Mouse (Mus musculus): Measurements from ENCODE around the gene Evi2a.
A peak's percentile ranks its signal among the peaks of the same experiment; 100 is the strongest.

The Evi2a gene

DNA sequence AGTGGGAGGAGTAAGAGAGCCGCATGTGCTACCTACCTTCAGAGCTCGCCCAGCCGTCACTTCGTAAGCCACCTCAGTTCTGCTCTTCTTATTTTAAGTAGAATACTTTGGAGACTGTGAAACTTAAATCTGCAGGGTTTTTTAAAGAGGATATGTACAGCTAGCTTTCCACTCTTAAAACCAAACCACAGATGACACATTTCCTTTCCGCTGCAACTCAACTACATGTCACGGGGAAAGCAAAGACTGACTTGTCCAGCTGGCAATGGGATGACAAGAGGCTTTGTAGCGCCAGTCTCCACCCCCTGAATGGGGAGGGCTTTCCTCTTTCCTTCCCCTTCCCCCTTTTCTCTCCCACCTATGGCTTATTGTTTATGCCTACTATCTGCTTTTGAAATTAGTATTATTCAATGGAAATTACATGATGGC, at the start of gene Evi2a, which contains the start of gene Evi2:
TSS of gene Evi2a (minus strand) at position 277 of the 429 bp plus-strand sequence.
TSS of gene Evi2 (minus strand) at position 257 of the 429 bp plus-strand sequence.
- peak in 1 of 2 experiments; percentile 40 for DNase-seq

GRCm38 (mm10) chr11:79577741-79578140, 47.3 kb upstream of the Evi2a start:
- DNase-seq = peak; percentile 39 to 61

GRCm38 (mm10) chr11:79575383-79576073, 45.1 kb upstream of the Evi2a start:
- no peak for DNase-seq

DNA sequence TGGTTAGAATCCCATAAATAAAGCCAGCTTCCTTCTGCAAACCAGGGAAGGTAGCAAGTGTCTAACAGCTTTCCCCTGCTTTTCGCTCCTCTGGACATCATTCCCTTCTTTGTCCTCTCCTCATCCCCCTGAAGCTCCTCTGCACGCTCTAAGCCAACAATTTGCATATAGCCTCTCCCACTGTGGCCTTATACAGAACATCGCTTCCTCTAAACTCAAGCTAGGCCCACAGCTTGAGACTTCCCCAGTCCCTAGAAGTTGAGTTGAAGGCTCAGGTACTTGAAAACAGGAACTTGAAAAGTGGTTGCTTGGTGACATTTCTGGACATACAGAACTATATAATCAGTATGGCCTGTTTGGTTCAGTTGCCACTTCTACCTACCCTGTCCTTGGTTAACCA, 43.4 kb upstream of the Evi2a start:
- no peak for DNase-seq

DNA sequence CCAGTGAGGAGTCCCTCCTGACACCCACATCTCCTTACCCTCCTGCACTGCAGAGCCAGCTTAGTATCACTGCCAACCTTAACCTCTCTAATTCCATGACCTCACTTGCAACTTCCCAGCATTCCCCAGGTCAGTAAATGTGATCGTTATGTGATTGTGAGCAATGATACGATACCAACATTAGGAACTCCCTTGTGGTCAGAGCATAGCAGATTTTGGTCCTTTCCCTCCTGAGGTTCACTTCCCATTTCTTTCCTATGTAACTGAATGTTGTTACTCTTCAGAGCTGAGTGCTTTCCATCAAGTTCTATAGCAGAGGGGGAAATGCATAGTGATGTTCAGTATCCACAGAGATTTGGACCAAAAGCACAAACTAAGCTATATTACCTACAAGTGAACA, 39.9 kb upstream of the Evi2a start:
- DNase-seq = no peak

- no peak for DNase-seq
These were observed 37.9 kb upstream of the Evi2a start for GRCm38 (mm10) chr11:79568197-79568911.

- DNase-seq = no peak
These were observed 36.5 kb upstream of the Evi2a start for GRCm38 (mm10) chr11:79566947-79567346.

GRCm38 (mm10) chr11:79563493-79563892, 33.1 kb upstream of the Evi2a start:
- no peak for DNase-seq

- DNase-seq = no peak
These were observed 30.1 kb upstream of the Evi2a start for GRCm38 (mm10) chr11:79560536-79560935.

GRCm38 (mm10) chr11:79552622-79553021, 22.2 kb upstream of the Evi2a start:
- no peak for DNase-seq

GRCm38 (mm10) chr11:79536293-79536692, 5.9 kb upstream of the Evi2a start:
- no peak for DNase-seq

GRCm38 (mm10) chr11:79535554-79535953, 5.1 kb upstream of the Evi2a start:
- DNase-seq = no peak

DNA sequence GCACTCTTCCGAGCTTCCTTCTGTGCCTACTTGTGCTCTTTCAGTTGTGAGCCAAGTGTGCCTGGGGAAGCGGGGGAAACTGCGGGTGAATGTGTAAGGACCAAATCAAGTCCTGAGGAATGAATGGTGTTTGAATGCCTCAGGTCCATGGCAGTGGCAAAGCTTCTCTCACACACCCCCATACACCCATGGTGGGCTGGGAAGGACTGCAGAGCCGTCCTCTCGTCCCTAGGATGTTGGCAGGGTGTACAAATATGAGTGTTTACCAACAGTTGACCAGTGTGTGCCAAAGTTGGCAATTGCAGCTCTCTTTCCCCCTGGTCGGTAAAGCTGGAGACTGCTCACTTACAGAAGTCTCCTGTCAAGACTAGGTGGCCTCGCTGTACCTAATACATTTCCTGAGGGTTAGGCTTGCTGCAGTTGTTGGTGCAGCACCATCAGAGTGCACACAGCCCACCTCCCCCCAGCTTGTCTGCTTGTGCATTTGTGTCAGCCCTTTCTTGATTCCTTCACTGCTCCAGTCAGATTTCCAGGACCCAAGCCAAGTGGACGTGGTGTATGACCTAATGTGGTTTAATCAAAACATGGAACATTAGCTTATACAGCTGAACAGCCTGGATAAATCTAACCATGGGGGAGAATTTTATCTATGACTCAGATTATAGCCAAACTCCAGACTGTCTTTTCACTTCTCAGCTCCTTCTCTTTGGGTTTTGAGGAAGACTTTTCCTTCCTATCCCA, 3.7 kb upstream of the Evi2a start:
- DNase-seq = no peak

DNA sequence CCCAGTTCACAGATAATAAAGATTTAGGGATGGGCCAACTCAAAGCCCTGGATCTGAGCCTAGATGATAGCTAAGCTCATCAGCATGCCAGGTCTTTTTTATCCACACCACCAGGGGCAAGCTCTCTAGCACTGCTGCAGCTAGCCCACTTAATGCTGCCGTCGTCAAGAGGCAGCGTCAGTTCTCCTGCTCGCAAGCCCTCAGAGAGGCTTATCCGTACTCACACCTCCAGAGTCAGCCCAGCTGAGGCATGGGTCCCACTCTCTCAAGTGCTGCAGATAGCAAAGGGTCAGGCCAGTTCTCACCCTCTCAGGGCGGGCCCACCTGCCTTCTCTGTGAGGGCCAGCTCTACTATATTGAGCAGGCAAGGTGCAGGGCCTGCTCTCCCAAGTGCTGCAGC, 2.9 kb upstream of the Evi2a start:
- no peak for DNase-seq

GRCm38 (mm10) chr11:79531485-79531884, 1.1 kb upstream of the Evi2a start:
- DNase-seq = no peak

DNA sequence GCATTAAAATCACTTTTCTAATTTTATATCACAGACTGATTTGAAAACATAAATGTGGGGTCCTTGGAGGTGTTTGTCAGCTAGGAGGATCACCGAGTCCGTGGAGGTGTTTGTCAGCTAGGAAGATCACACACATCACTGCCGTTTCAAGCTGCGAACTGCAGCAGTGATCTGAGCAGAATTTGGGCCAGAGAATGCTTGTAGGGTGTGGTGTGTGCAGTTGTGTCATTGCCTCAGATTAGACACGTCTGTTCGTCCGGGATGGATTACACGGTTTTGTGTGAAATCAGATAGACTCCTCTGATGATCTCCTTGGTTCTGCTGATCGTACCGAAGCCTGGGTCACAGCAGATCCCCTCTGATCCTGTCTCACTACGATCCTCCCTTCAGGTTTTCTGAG, 365 bp upstream of the Evi2a start:
- DNase-seq = no peak

DNA sequence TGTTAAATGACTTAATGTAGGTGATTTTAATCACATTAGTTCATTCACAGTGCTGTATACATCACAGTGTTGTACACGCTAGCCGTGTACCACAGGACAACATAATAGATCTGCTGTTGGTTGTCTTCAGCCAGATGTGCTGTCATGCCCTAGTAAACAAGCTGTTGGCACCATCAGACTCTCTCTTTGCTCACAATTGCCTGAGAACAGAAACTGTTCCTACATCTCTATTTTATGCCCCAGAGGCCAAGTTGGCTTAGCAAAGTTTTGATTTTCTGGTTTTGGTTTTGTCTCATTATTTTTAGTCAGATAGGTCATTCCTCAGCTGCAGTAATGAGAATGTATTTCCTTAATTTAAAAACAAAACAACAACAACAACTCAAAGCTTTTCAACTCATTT, 673 bp downstream of the Evi2a start:
- no peak for DNase-seq

GRCm38 (mm10) chr11:79529226-79529625, 1.2 kb downstream of the Evi2a start:
- DNase-seq = no peak

- no peak for DNase-seq
These were observed 1.8 kb downstream of the Evi2a start for GRCm38 (mm10) chr11:79528601-79529000.

DNA sequence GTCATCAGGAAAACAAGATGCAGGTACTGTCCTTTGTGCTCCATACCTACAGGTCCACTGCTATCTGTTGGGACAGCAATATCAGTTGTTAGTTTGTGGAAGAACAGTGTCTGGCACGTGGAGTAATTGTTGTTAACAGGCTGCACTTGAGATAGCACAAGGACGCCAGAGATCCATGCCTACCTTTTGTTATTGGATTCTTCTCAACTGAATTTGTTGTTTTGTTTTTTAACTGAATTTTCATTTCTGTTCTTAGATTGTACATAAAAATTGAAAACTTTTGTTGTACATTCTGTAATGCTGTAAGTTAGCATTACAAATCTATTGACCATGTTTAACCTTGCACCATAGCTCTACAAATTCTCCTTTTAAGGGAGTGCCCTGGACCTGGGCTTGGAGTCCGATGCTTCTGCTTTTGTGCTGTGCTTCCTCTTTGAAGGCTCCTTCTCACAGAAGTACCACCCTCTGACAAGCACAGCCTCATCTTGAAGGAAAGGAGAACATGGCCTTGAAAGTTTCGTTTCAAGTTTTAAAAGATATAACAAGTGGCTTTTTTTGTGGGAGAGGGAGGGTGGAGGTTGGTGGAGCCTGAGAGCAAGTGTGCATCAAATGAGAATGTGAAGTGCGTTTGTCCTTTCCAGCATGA, 2.5 kb downstream of the Evi2a start:
- DNase-seq = peak in 1 of 2 experiments; percentile 19

DNA sequence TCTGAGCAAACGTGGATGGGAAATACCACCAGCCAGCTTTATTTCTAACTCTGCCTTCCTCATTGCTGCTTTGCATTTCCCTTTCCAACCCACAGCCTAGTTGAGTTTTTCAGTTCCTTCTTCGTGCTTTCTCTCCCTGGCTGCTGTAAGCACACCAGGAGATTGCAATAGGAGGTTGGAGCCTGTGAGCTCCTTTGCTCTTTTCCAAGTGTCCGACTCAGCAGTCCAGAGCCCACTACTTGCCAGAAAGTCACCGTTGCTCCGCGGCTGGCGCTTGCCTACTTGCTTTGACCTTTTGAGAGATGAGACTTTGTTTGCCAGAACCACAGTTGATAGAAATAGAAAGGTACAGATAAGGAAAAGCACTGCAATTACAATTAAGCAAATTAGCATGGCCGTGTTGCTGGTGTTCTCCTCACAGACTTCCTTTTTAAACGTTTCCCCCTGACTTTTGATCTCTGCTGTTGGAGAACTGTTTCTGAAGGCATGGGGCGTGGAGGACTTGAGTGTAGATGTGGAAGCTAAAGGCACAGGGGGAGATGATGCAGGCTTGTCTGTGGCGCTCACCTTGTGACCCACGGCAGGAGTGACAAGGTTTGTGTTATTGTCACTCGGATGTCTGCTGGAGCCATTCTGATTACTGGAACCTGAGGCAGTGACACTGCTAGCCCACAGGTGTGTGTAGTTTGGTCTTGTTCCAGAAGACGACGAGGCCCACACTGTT, 3.2 kb downstream of the Evi2a start:
- peak in 1 of 2 experiments; percentile 20 for DNase-seq

- DNase-seq = no peak
These were observed 3.9 kb downstream of the Evi2a start for GRCm38 (mm10) chr11:79526549-79526948.

GRCm38 (mm10) chr11:79524310-79524575, 6.2 kb downstream of the Evi2a start:
- no peak for DNase-seq
